Mouse (Mus musculus): ENCODE measurements around the gene Tk2.

DNA sequence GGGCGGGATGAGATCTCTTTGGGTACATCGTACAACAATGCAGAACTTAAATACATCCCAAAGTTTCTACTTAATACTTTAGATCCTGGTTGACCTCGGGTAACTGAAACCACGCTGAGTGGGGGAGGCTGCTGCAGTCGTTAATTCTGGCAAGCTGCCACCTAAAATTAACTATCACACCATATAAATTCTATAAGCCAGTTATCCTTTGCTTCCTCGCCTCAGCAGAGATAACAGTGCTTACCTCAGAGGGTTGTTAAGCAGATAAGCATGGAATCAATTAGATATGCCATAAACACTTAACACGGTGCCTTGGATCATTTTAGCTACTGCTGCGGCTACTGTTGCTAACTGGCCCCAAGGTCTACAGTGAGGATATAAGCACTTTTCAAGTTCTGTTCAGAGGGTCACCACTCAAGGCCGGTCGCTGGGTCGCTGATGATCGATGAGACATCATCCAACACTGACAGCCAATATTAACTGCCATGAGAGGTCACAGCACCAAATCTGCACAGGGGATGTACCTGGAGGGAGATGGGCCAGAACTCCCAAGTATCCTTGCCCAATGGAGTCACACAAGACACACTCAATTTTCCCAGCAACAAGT is 6.2 kb downstream of the Tk2 start:
- TF ChIP-seq POU5F1 (IDR thresholded peaks at IDR 0.05; ENCODE audit: borderline replicate concordance, low read length) (no peak), CTCF (conservative IDR thresholded peaks at IDR 0.05; ENCODE audit: low read length) (no peak)
